Mouse (Mus musculus) forebrain, embryonic 12.5 days (tissue): ENCODE measurements around the gene 1700025G04Rik. TPM values are rescaled to one million over a fixed set of nuclear protein-coding genes. Genes with fewer than 3 reads are reported as not detected.

Experiments used
- ATAC-seq: fragments of 200-750 bp; cut with Nextera tagmentation; 2 replicates; pipeline ENCODE4 v1.8.0; 2017; ENCODE audit warnings: moderate TSS enrichment; ENCODE audit not compliant: low FRiP score
- H3K27ac ChIP-seq: fragments of 300-500 bp; sonication (generic); 2 replicates; pipeline ENCODE4 v1.5.1; 2016; ENCODE audit warnings: mild to moderate bottlenecking
- H3K27me3 ChIP-seq: fragments of 300-500 bp; sonication (generic); 2 replicates; pipeline ENCODE4 v1.6.1; 2016; ENCODE audit warnings: mild to moderate bottlenecking
- H3K36me3 ChIP-seq: fragments of 300-500 bp; sonication (generic); replicated peaks from 2 replicates; pipeline ENCODE4 v1.6.1; 2016; ENCODE audit warnings: mild to moderate bottlenecking
- H3K4me1 ChIP-seq: fragments of 300-500 bp; sonication (generic); 2 replicates; pipeline ENCODE4 v1.6.1; 2016
- H3K4me2 ChIP-seq: fragments of 300-500 bp; sonication (generic); 2 replicates; pipeline ENCODE4 v1.6.1; 2016; ENCODE audit warnings: mild to moderate bottlenecking, moderate library complexity
- H3K4me3 ChIP-seq: fragments of 300-500 bp; sonication (generic); replicated peaks from 2 replicates; pipeline ENCODE4 v1.5.1; 2016; ENCODE audit warnings: mild to moderate bottlenecking
- H3K9ac ChIP-seq: fragments of 300-500 bp; sonication (generic); 2 replicates; pipeline ENCODE4 v1.6.1; 2016; ENCODE audit warnings: mild to moderate bottlenecking
- H3K9me3 ChIP-seq: fragments of 300-500 bp; sonication (generic); 2 replicates; pipeline ENCODE4 v1.6.1; 2016
- WGBS: fragments of 180-500 bp; shearing (Covaris S2); methylation state at CpG from one replicate; pipeline ENCODE4 v1.1.7; 2016; 5-methylcytosine and 5-hydroxymethylcytosine counted together
- polyA plus RNA-seq: library from polyadenylated mRNA; unstranded; fragments of >200 nt; fragmentation: Nextera tagmentation; extraction: Ambion mirVana; gene quantifications from 2 replicates; pipeline ENCODE4 v1.2.1, GENCODE M21; 2016

Gene 1700025G04Rik
- polyA plus RNA-seq, 1 experiment from 2014 or later, result 36.4 TPM

DNA sequence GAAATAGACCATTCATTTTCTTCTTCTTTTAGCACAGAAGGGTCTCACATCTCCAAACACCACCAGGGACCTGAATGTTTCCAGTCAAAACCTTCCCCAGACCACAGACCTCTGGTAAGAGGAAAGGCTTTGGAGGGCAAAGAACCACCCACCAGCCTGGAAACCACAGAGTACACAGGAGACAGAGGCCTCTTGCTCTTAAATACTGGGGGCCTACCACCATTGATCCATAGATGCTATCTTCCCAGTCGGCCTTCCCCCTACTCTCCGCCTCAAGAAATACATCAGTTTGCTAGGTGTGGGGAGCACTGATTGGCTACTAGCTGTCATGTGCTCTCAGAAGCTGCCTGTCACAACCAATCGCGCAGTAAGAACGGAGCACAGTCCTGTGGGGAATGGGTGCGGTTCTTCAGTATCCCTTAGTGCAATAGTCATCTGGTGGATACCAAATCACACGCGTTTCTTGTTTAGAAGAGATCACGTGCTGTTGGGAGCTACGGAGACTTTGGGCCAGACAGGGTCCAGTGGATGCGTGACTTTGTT is 210.5 kb downstream of the 1700025G04Rik start:
- H3K9ac ChIP-seq, result no peak overlapping the region
- 83% methylated on average over 11 of the region's 11 CpGs for WGBS
- H3K4me3 ChIP-seq, result no peak overlapping the region
- no peak overlapping the region for H3K27ac ChIP-seq
- H3K4me2 ChIP-seq, result no peak overlapping the region
- peaks cover 29% of the 10 kb centered on the region for H3K4me1 ChIP-seq
- H3K9me3 ChIP-seq, result no peaks in the 10 kb centered on the region
- peaks cover 18% of the 10 kb centered on the region; the same call in 1 of the 2 replicates for H3K27me3 ChIP-seq
- H3K36me3 ChIP-seq, result no peaks in the 10 kb centered on the region
- ATAC-seq, result no peak

DNA sequence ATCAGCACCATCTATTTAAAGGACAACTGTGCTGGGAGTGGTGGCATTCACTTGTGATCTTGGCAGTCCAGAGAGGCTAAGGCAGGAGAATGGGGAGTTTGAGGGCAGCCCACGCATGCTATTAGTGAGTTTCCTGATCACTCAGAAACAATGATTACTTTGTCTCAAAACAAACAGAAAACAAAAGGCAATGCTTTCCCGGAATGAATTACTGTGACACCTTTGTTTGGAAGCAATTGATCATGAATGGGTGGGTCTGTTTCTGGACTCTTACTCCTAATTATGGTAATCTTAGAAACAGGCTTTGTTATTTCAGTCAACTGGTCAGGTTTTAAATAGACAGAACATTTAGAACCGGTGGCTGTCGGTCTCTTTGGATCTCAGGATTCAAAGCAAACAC is 211.5 kb downstream of the 1700025G04Rik start:
- 5% methylated on average over 4 of the region's 4 CpGs for WGBS

DNA sequence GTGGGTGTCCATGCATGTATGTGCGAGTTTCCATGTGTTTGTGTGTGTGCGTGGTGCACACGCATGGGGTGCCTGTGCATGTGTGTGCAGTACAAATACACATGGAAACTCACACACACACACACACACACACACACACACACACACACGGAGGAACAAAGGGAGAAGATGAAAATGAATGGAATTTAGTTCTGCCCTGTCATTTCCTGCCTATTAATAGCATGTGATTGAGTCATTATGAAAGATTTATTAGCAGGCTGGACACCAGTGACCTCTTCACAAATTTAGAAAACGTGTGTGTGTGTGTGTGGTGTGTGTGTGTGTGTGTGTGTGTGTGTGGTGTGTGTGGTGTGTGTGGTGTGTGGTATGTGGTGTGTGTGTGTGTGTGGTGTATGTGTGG is 217.0 kb downstream of the 1700025G04Rik start:
- Histone ChIP-seq H3K9me3 (no peaks in the 10 kb centered on the region), H3K9ac (no peak overlapping the region), H3K4me2 (no peak overlapping the region), H3K4me3 (no peak overlapping the region), H3K4me1 (0 out of 2 replicates have a peak, but pooled peaks cover under 1% of the 10 kb centered on the region), H3K27me3 (0 out of 2 replicates have a peak, but pooled peaks cover 4% of the 10 kb centered on the region), H3K27ac (no peak overlapping the region), H3K36me3 (no peaks in the 10 kb centered on the region)
- no peak for ATAC-seq
- 94% methylated on average over 5 of the region's 5 CpGs for WGBS

More for the DNA sequence above, 211.5 kb downstream of the 1700025G04Rik start:
- Histone ChIP-seq H3K9ac (no peak overlapping the region), H3K36me3 (no peaks in the 10 kb centered on the region), H3K4me2 (no peak overlapping the region), H3K4me1 (peaks cover 29% of the 10 kb centered on the region), H3K9me3 (no peaks in the 10 kb centered on the region), H3K4me3 (no peak overlapping the region), H3K27ac (no peak overlapping the region), H3K27me3 (peaks cover 18% of the 10 kb centered on the region; the same call in 1 of the 2 replicates)
- no peak for ATAC-seq

- Histone ChIP-seq H3K4me1 (no peaks in the 10 kb centered on the region), H3K36me3 (no peaks in the 10 kb centered on the region), H3K9me3 (no peaks in the 10 kb centered on the region), H3K9ac (no peak overlapping the region), H3K27ac (no peak overlapping the region), H3K4me2 (no peak overlapping the region), H3K27me3 (no peaks in the 10 kb centered on the region), H3K4me3 (no peak overlapping the region)
- WGBS, result 93% methylated on average over 6 of the region's 6 CpGs
- ATAC-seq, result no peak
These were observed 225.6 kb downstream of the 1700025G04Rik start for GRCm38 (mm10) chr1:151864326-151864725.

- Histone ChIP-seq H3K9me3 (no peaks in the 10 kb centered on the region), H3K27ac (no peak overlapping the region), H3K4me1 (no peaks in the 10 kb centered on the region), H3K9ac (no peak overlapping the region), H3K4me2 (no peak overlapping the region), H3K27me3 (no peaks in the 10 kb centered on the region), H3K4me3 (no peak overlapping the region), H3K36me3 (no peaks in the 10 kb centered on the region)
- WGBS, result 89% methylated on average over 12 of the region's 12 CpGs
- no peak for ATAC-seq
These were observed 226.2 kb downstream of the 1700025G04Rik start for GRCm38 (mm10) chr1:151863797-151864147.

GRCm38 (mm10) chr1:151863135-151863796 is 226.7 kb downstream of the 1700025G04Rik start:
- H3K36me3 ChIP-seq, result no peaks in the 10 kb centered on the region
- H3K4me3 ChIP-seq, result no peak overlapping the region
- no peaks in the 10 kb centered on the region for H3K27me3 ChIP-seq
- H3K4me1 ChIP-seq, result no peaks in the 10 kb centered on the region
- H3K9ac ChIP-seq, result no peak overlapping the region
- WGBS, result 81% methylated on average over 17 of the region's 17 CpGs
- H3K27ac ChIP-seq, result no peak overlapping the region
- no peaks in the 10 kb centered on the region for H3K9me3 ChIP-seq
- no peak for ATAC-seq
- H3K4me2 ChIP-seq, result no peak overlapping the region

- WGBS, result 90% methylated on average over 8 of the region's 8 CpGs
These were observed 227.8 kb downstream of the 1700025G04Rik start for GRCm38 (mm10) chr1:151862109-151862508.

DNA sequence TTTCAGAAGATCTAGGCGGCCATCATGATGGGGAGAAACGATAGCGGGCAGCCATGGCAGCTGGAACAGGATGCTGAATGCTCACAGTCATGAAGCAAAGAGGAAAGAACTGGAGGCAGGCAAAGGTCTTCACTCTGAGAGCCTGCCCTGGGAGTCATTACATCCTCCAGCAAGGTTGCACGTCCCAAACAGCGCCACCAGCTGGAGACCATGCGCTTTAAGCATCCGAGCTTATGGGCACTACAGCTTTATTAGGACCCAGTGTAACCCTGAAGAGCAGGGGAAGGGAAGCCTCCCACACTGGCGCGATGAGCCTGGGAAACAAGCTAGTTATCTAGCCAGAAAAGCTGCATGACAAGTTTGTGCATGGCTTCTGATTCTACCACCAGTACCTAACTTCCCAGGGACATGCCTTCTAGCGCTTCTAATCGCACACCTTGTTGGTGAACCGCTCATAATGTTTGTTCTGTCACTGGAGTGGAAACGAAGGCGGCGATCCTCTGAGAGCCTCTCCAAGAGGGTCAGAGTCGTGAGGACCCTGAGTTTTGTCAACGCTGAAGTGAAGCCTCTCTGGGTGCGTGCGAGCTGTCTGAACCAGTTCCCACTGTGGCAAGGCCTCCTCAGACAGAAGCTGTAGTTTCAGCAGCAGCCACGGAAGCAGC is 228.5 kb downstream of the 1700025G04Rik start:
- 66% methylated on average over 20 of the region's 20 CpGs for WGBS
- ATAC-seq, result no peak
- Histone ChIP-seq H3K4me3 (no peak overlapping the region), H3K36me3 (no peaks in the 10 kb centered on the region), H3K9ac (no peak overlapping the region), H3K27ac (no peak overlapping the region), H3K4me1 (no peaks in the 10 kb centered on the region), H3K27me3 (no peaks in the 10 kb centered on the region), H3K4me2 (no peak overlapping the region), H3K9me3 (no peaks in the 10 kb centered on the region)

More at GRCm38 (mm10) chr1:151862109-151862508, 227.8 kb downstream of the 1700025G04Rik start:
- Histone ChIP-seq H3K4me3 (no peak overlapping the region), H3K36me3 (no peaks in the 10 kb centered on the region), H3K9ac (no peak overlapping the region), H3K4me2 (no peak overlapping the region), H3K4me1 (no peaks in the 10 kb centered on the region), H3K9me3 (no peaks in the 10 kb centered on the region), H3K27me3 (no peaks in the 10 kb centered on the region), H3K27ac (no peak overlapping the region)
- no peak for ATAC-seq

GRCm38 (mm10) chr1:151858474-151858873 is 231.5 kb downstream of the 1700025G04Rik start:
- no peaks in the 10 kb centered on the region for H3K27me3 ChIP-seq
- H3K4me3 ChIP-seq, result no peak overlapping the region
- no peak for ATAC-seq
- no peak overlapping the region for H3K27ac ChIP-seq
- H3K4me2 ChIP-seq, result no peak overlapping the region
- H3K4me1 ChIP-seq, result no peaks in the 10 kb centered on the region
- no peaks in the 10 kb centered on the region for H3K36me3 ChIP-seq
- H3K9me3 ChIP-seq, result no peaks in the 10 kb centered on the region
- no peak overlapping the region for H3K9ac ChIP-seq
- 93% methylated on average over 1 of the region's 1 CpGs for WGBS

GRCm38 (mm10) chr1:151855561-151855960 is 234.4 kb downstream of the 1700025G04Rik start:
- H3K4me3 ChIP-seq, result no peak overlapping the region
- no peaks in the 10 kb centered on the region for H3K27me3 ChIP-seq
- no peak overlapping the region for H3K27ac ChIP-seq
- H3K36me3 ChIP-seq, result no peaks in the 10 kb centered on the region
- no peak overlapping the region for H3K4me2 ChIP-seq
- H3K9me3 ChIP-seq, result no peaks in the 10 kb centered on the region
- ATAC-seq, result no peak
- no peak overlapping the region for H3K9ac ChIP-seq
- H3K4me1 ChIP-seq, result peaks cover 3% of the 10 kb centered on the region
- 77% methylated on average over 1 of the region's 1 CpGs for WGBS

DNA sequence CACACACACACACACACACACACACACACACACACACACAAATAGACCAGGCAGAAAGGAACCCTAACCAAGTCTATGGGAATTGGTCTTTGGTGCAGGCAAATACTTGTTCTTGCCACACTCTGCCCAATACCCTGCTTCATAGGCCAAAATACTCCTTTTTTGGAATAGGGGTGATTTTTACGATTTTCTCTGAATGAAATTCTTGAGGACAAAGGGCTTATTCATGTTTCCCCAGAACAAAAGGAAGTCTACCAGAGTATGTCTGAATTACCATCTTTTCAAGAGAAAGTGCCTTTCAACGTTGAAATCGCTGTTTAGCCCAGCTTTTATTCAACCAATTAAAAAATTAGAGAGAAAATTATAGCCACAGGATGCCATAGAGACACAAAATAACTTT is 237.9 kb downstream of the 1700025G04Rik start:
- Histone ChIP-seq H3K27me3 (no peaks in the 10 kb centered on the region), H3K9me3 (no peaks in the 10 kb centered on the region), H3K4me3 (no peak overlapping the region), H3K4me2 (no peak overlapping the region), H3K27ac (no peak overlapping the region), H3K4me1 (peaks cover 3% of the 10 kb centered on the region), H3K36me3 (no peaks in the 10 kb centered on the region), H3K9ac (no peak overlapping the region)
- no peak for ATAC-seq
- WGBS, result 11% methylated on average over 3 of the region's 3 CpGs

GRCm38 (mm10) chr1:151851051-151851848 is 238.7 kb downstream of the 1700025G04Rik start:
- no peak overlapping the region for H3K4me2 ChIP-seq
- no peaks in the 10 kb centered on the region for H3K36me3 ChIP-seq
- H3K4me3 ChIP-seq, result no peak overlapping the region
- H3K27me3 ChIP-seq, result no peaks in the 10 kb centered on the region
- H3K9ac ChIP-seq, result no peak overlapping the region
- peaks cover 3% of the 10 kb centered on the region for H3K4me1 ChIP-seq
- H3K9me3 ChIP-seq, result no peaks in the 10 kb centered on the region
- ATAC-seq, result no peak
- 82% methylated on average over 20 of the region's 20 CpGs for WGBS
- no peak overlapping the region for H3K27ac ChIP-seq
